Mouse (Mus musculus): ENCODE measurements at regions not wholly inside any gene's neighbourhood (a gene's known extent, or its start where the extent isn't known, plus 50 kb on each side); places are given as distances from the start of the nearest gene placed in this dataset.

GRCm38 (mm10) chr4:12629375-12629821, 457.6 kb upstream of the Fam92a start:
- ATAC-seq (replicated peaks; ENCODE audit: poor library complexity, severe bottlenecking) = no peak

- ATAC-seq (replicated peaks; ENCODE audit: poor library complexity, severe bottlenecking) = no peak
These were observed 457.0 kb upstream of the Fam92a start for GRCm38 (mm10) chr4:12628702-12629374.

GRCm38 (mm10) chr4:12627158-12627871, 455.5 kb upstream of the Fam92a start:
- ATAC-seq (replicated peaks; ENCODE audit: poor library complexity, severe bottlenecking) = no peak

GRCm38 (mm10) chr4:12620756-12621270, 449.0 kb upstream of the Fam92a start:
- no peak for ATAC-seq (replicated peaks; ENCODE audit: poor library complexity, severe bottlenecking)

- ATAC-seq (replicated peaks; ENCODE audit: poor library complexity, severe bottlenecking) = no peak
These were observed 448.4 kb upstream of the Fam92a start for GRCm38 (mm10) chr4:12620059-12620755.

GRCm38 (mm10) chr4:12616665-12617064, 444.9 kb upstream of the Fam92a start:
- ATAC-seq (replicated peaks; ENCODE audit: poor library complexity, severe bottlenecking) = no peak

GRCm38 (mm10) chr4:12611511-12611910, 439.7 kb upstream of the Fam92a start:
- ATAC-seq (replicated peaks; ENCODE audit: poor library complexity, severe bottlenecking) = no peak

GRCm38 (mm10) chr4:12601165-12601919, 429.5 kb upstream of the Fam92a start:
- ATAC-seq (replicated peaks; ENCODE audit: poor library complexity, severe bottlenecking) = no peak

GRCm38 (mm10) chr4:12595801-12596515, 424.1 kb upstream of the Fam92a start:
- ATAC-seq (replicated peaks; ENCODE audit: poor library complexity, severe bottlenecking) = no peak

GRCm38 (mm10) chr4:12592973-12593372, 421.2 kb upstream of the Fam92a start:
- ATAC-seq (replicated peaks; ENCODE audit: poor library complexity, severe bottlenecking) = no peak

- no peak for ATAC-seq (replicated peaks; ENCODE audit: poor library complexity, severe bottlenecking)
These were observed 406.3 kb upstream of the Fam92a start for GRCm38 (mm10) chr4:12578102-12578501.

GRCm38 (mm10) chr4:12571881-12572280, 400.1 kb upstream of the Fam92a start:
- no peak for ATAC-seq (replicated peaks; ENCODE audit: poor library complexity, severe bottlenecking)

- ATAC-seq (replicated peaks; ENCODE audit: poor library complexity, severe bottlenecking) = no peak
These were observed 398.9 kb upstream of the Fam92a start for GRCm38 (mm10) chr4:12570689-12571088.

- no peak for ATAC-seq (replicated peaks; ENCODE audit: poor library complexity, severe bottlenecking)
These were observed 395.8 kb upstream of the Fam92a start for GRCm38 (mm10) chr4:12567643-12568042.

GRCm38 (mm10) chr4:12563016-12563415, 391.2 kb upstream of the Fam92a start:
- no peak for ATAC-seq (replicated peaks; ENCODE audit: poor library complexity, severe bottlenecking)

- ATAC-seq (replicated peaks; ENCODE audit: poor library complexity, severe bottlenecking) = no peak
These were observed 388.7 kb upstream of the Fam92a start for GRCm38 (mm10) chr4:12560546-12560945.

- no peak for ATAC-seq (replicated peaks; ENCODE audit: poor library complexity, severe bottlenecking)
These were observed 388.2 kb upstream of the Fam92a start for GRCm38 (mm10) chr4:12560015-12560414.

- peak; percentile 52; the same call in 1 of the 2 replicates for ATAC-seq (replicated peaks; ENCODE audit: poor library complexity, severe bottlenecking)
These were observed 385.3 kb upstream of the Fam92a start for GRCm38 (mm10) chr4:12557105-12557504.

- no peak for ATAC-seq (replicated peaks; ENCODE audit: poor library complexity, severe bottlenecking)
These were observed 377.4 kb upstream of the Fam92a start for GRCm38 (mm10) chr4:12549265-12549664.

- ATAC-seq (replicated peaks; ENCODE audit: poor library complexity, severe bottlenecking) = no peak
These were observed 372.1 kb upstream of the Fam92a start for GRCm38 (mm10) chr4:12543906-12544305.

All from granulocyte monocyte progenitor cell, adult 5-6 weeks (primary cell).